Mouse (Mus musculus) neural tube, embryonic 15.5 days (tissue): Measurements from ENCODE around the gene Nfatc2. TPM values are rescaled to one million over a fixed set of nuclear protein-coding genes. Genes with fewer than 3 reads are reported as not detected.

Source experiments
- microRNA-seq: library from miRNA; unstranded; fragments of <30 nt; microRNA quantifications from one replicate; pipeline ENCODE4, GENCODE M21; 2017
- polyA plus RNA-seq: library from polyadenylated mRNA; unstranded; fragments of >200 nt; fragmentation: Nextera tagmentation; extraction: Ambion mirVana; gene quantifications from 2 replicates; pipeline ENCODE4 v1.2.1, GENCODE M21; 2015

The Nfatc2 gene
- polyA plus RNA-seq, 1 experiment from 2014 or later: 4.8 TPM

Small RNA genes lying within 50 kb of the gene (microRNA-seq; reads per million reads assigned to microRNA genes)
- 1.7 reads per million, percentile 2 among the genes with 10 or more reads in this experiment for gene Mir7004

Other genes with a start within 250 kb of the Nfatc2 start
- gene Atp9a, start 140.8 kb upstream of the Nfatc2 start, polyA plus RNA-seq: 81.2 and 143 TPM in 2 replicates
- gene Sall4, start 166.3 kb upstream of the Nfatc2 start, polyA plus RNA-seq: 0.49 and 0.72 TPM in 2 replicates